Mouse (Mus musculus) small intestine, adult 2 months (tissue): ENCODE measurements around the gene Srf. TPM values are rescaled to one million over a fixed set of nuclear protein-coding genes. Genes with fewer than 3 reads are reported as not detected.
A peak's percentile ranks its signal among the peaks of the same experiment; 100 is the strongest.

ENCODE experiments used
- H3K27ac ChIP-seq: fragments of 200-500 bp; 2 replicates; pipeline ENCODE4 v1.5.1; 2012; ENCODE audit warnings: low read depth, low read length, control low read depth, inconsistent platforms; ENCODE audit not compliant: insufficient read depth
- H3K27me3 ChIP-seq: fragments of 200-500 bp; 2 replicates; pipeline ENCODE4 v1.6.1; 2012; ENCODE audit warnings: mild to moderate bottlenecking, moderate library complexity, low read length, inconsistent platforms; ENCODE audit not compliant: control insufficient read depth, insufficient read depth
- H3K36me3 ChIP-seq: fragments of 200-500 bp; 2 replicates; pipeline ENCODE4 v1.6.1; 2012; ENCODE audit warnings: mild to moderate bottlenecking, low read length, control low read depth, inconsistent platforms; ENCODE audit not compliant: control insufficient read depth, insufficient read depth
- H3K4me1 ChIP-seq: fragments of 200-500 bp; 2 replicates; pipeline ENCODE4 v1.6.1; 2012; ENCODE audit warnings: low read length, inconsistent platforms, mixed read lengths; ENCODE audit not compliant: control insufficient read depth, insufficient read depth, insufficient read length
- H3K4me3 ChIP-seq: fragments of 200-500 bp; 2 replicates; pipeline ENCODE4 v1.5.1; 2012; ENCODE audit warnings: low read depth, mild to moderate bottlenecking, control low read depth, inconsistent platforms, low read length, moderate library complexity
- CTCF ChIP-seq: fragments of 200-500 bp; IDR thresholded peaks from 2 replicates; pipeline ENCODE4 v1.5.1; 2012; ENCODE audit warnings: low read depth, mild to moderate bottlenecking, control low read depth, inconsistent platforms, low read length, moderate library complexity, mixed read lengths; ENCODE audit not compliant: insufficient replicate concordance, insufficient read length; ENCODE audit errors: extremely low read depth
- POLR2A ChIP-seq: fragments of 200-500 bp; IDR thresholded peaks from 2 replicates; pipeline ENCODE4 v1.6.1; 2012; ENCODE audit warnings: low read depth, mild to moderate bottlenecking, control low read depth, inconsistent platforms, low read length, moderate library complexity
- WGBS: fragments of 180-500 bp; shearing (Covaris S2); methylation state at CpG from one replicate; pipeline ENCODE4 v1.1.7; 2018; 5-methylcytosine and 5-hydroxymethylcytosine counted together
- polyA plus RNA-seq: library from polyadenylated mRNA; depleted of rRNA; stranded (reverse); fragments of >200 nt; gene quantifications from 2 replicates; pipeline ENCODE4 v1.2.3, GENCODE M21; 2012; rRNA removed

Srf gene
- polyA plus RNA-seq: 103 and 183 TPM in 2 replicates

DNA sequence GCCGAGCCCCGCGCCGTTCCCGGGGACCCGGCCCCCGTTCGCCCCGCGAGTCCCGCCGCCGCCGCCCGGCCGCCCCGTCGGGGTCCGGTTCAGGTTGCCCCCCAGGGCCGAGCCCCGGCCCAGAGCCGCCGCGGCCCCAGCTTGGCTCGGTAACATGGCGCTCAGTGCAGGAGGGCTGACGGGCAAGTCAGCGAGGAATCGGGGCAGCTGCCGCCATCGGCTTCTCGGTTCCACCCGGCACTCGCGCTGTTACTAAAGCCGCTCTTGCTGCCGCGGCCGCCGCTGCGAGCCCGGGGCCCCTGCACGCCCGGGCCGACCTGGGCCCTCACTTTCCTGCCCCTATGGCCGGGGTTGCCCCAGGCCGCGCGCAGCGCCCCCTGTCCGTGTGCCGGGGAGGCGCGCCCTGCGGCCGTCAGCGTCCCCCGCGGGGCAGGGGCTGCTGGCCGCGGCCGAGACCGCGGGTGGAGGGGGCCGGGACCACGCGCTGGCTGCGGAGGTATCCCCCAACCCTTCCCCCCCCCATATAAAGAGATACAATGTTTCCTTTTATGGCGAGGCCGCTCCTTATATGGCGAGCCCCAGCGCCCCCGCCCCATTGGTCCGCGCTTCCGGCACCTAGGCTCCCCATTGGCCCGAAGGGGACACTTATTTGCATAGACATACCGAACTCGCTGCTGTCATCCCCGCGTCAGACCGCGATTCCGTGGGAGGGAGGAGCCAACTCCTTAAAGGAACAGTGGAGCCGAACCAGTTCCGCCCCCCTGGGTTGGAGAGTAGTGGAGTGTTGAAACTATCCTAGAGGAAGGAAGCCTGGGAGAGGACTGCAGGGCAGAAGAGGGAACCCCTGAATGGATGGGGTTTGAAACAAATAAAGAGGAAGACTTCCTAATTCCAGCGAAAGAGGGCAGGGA is at the start of gene Srf:
Gene Srf, minus strand, starts transcription at position 503 of the 911 bp plus-strand sequence.
- H3K27ac ChIP-seq: peak within 1 kb of the TSS; percentile 64
- H3K27me3 ChIP-seq: no peaks in the 10 kb centered on the region
- H3K4me1 ChIP-seq: peaks cover 11% of the 10 kb centered on the region
- TF ChIP-seq CTCF (peak; percentile 54; the same call in 1 of the 2 replicates), POLR2A (peak; percentile 14; the same call in 1 of the 2 replicates)
- peak within 1 kb of the TSS; percentile 82 for H3K4me3 ChIP-seq
- H3K36me3 ChIP-seq: peaks cover 13% of the 10 kb centered on the region
- under 1% methylated on average over 87 of the region's 87 CpGs for WGBS

DNA sequence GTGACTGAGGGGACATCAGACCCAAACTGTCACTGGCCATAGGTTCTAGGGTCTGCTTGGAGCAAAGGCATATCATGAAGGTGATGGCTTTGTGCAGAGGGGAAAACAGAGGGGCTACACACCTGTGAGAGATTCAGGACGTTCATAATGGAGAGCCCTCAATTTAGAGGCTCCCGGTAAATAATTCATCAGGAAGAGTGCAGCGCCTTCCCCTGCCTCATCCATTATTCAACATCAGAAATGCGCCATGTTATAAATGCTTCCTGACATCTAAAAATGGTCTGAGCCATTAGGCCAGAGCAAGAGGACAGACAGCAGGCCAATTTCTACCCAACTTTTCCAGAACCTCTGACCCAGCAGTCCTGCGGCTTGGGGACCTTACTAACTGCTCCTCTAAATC is 49.2 kb upstream of the Srf start:
- Histone ChIP-seq H3K4me3 (no peak overlapping the region), H3K27me3 (no peaks in the 10 kb centered on the region), H3K4me1 (no peaks in the 10 kb centered on the region), H3K27ac (no peak overlapping the region), H3K36me3 (no peaks in the 10 kb centered on the region)
- WGBS: 84% methylated on average over 5 of the region's 5 CpGs
- no peak for TF ChIP-seq POLR2A
- TF ChIP-seq CTCF: no peak

DNA sequence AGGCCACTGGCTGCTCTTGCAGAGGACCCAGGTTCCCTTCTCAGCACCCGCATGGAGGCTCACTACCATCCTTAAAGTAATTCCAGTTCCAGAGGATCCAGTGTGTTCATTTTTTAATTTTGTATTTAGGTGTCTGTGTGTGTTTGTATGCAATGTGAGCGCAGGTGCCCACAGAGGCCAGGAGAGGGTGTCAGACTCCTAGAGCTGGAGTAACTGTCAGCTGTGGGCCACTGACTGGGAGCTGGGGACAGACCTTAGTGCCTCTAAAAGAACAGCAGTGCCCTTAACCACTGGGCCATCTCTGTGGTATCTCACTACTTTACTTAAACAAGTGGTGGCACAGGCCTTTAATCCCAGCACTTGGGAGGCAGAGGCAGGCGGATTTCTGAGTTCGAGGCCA is 47.3 kb upstream of the Srf start:
- no peak for TF ChIP-seq CTCF
- TF ChIP-seq POLR2A: no peak
- Histone ChIP-seq H3K36me3 (no peaks in the 10 kb centered on the region), H3K27ac (no peak overlapping the region), H3K4me3 (no peak overlapping the region), H3K4me1 (no peaks in the 10 kb centered on the region), H3K27me3 (no peaks in the 10 kb centered on the region)
- WGBS: 96% methylated on average over 4 of the region's 4 CpGs

DNA sequence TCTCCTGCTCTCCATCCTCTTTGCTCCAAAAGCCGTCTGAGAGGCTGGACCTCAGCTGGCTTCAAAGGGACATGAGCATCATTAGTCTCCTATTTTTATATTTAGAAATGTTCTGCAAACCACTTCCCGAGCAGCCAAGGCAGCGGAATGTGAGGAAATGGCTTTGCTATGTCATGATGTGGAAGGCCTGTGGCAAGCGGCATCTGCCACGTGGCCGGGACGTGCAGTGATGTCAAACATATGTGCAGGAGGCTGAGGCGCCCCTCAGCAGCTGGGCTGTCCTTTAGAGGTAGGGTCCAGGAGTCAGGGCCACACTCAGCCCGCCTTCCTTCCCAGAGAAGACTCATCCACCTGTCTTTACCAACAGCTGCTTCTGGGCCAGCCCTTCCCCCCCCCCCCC is 46.2 kb upstream of the Srf start:
- Histone ChIP-seq H3K4me1 (no peaks in the 10 kb centered on the region), H3K4me3 (no peak overlapping the region), H3K27me3 (no peaks in the 10 kb centered on the region), H3K27ac (no peak overlapping the region), H3K36me3 (no peaks in the 10 kb centered on the region)
- TF ChIP-seq POLR2A: no peak
- WGBS: 68% methylated on average over 9 of the region's 9 CpGs

DNA sequence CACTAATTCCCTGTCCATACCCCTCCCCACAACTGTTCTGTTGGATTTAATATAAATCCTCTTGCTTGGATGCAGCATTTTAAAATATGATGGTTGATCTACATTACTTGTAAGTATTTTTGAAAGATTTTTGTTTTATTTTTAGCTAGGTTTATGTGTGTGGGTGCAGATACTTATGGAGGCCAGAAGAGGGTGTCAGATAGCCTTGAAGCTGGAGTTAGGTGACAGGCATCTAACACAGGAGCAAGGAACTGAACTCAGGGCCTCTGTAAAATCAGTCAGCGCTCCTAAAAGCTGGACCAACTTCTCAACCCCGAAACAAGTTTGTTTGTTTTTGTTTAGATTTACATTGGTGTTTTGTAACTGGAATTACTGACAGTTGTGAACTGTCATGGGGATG is 44.6 kb upstream of the Srf start:
- Histone ChIP-seq H3K4me1 (no peaks in the 10 kb centered on the region), H3K27me3 (no peaks in the 10 kb centered on the region), H3K4me3 (no peak overlapping the region), H3K27ac (no peak overlapping the region), H3K36me3 (no peaks in the 10 kb centered on the region)
- 88% methylated on average over 2 of the region's 2 CpGs for WGBS
- no peak for TF ChIP-seq CTCF
- TF ChIP-seq POLR2A: no peak

DNA sequence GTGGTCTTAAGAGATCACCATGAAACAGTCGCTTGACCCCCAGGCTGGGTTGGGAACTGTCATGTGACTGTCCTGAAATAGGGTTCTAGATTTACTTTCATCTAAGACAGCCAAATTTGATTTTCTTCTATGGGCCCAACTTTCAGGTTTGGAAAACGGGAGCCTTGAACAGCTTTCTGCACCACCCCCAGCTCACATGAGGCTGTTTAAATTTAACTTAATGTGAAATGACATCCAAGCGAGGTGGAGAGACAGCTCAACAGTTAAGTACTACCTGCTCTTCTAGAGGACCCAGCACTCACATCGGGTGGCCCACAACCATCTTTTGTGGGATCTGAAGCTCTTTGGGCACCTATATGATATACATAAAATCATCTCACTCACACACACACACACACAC is 43.0 kb upstream of the Srf start:
- no peak overlapping the region for H3K4me3 ChIP-seq
- WGBS: 75% methylated on average over 4 of the region's 4 CpGs
- no peaks in the 10 kb centered on the region for H3K36me3 ChIP-seq
- no peak for TF ChIP-seq POLR2A
- no peak for TF ChIP-seq CTCF
- no peaks in the 10 kb centered on the region for H3K27me3 ChIP-seq
- no peak overlapping the region for H3K27ac ChIP-seq
- H3K4me1 ChIP-seq: no peaks in the 10 kb centered on the region

DNA sequence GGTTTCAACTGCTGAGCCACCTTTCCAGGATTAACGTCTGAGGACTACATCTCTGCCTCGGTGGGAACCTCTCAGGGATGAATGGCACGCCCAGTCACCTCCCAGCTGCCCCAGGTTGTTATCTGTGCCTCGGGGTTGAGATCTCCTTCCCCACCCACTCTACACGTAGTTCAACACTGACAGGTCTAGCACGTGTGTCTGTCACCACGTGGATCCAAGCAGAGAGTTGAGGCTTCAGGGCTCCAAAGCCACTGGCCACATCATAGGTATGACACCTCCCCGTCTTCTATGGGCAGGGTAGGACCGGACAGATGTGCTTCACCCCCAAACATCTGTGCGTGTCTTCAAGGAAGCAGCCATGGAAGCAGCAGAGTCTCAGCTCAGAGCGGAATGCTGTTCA is 42.0 kb upstream of the Srf start:
- H3K4me1 ChIP-seq: no peaks in the 10 kb centered on the region; the same call in 1 of the 2 replicates
- TF ChIP-seq POLR2A (no peak), CTCF (no peak)
- no peak overlapping the region for H3K4me3 ChIP-seq
- H3K36me3 ChIP-seq: no peaks in the 10 kb centered on the region
- 61% methylated on average over 11 of the region's 11 CpGs for WGBS
- no peaks in the 10 kb centered on the region for H3K27me3 ChIP-seq
- no peak overlapping the region for H3K27ac ChIP-seq
